Mouse (Mus musculus) forebrain, embryonic 11.5 days (tissue): Measurements from ENCODE around the gene Igflr1. TPM values are rescaled to one million over a fixed set of nuclear protein-coding genes. Genes with fewer than 3 reads are reported as not detected.
A peak's percentile ranks its signal among the peaks of the same experiment; 100 is the strongest.

Experiments
- ATAC-seq: fragments of 200-750 bp; cut with Nextera tagmentation; replicated peaks from 2 replicates; pipeline ENCODE4 v1.8.0; 2017; ENCODE audit warnings: moderate TSS enrichment; ENCODE audit not compliant: low FRiP score
- DNase-seq: peaks from one replicate; pipeline ENCODE4 v3.0.0-alpha.2; 2017; ENCODE audit warnings: low spot score
- H3K27ac ChIP-seq: fragments of 300-500 bp; sonication (generic); 2 replicates; pipeline ENCODE4 v1.5.1; 2014; ENCODE audit warnings: low read depth, low read length
- H3K27me3 ChIP-seq: fragments of 300-500 bp; sonication (generic); 2 replicates; pipeline ENCODE4 v1.6.1; 2014; ENCODE audit warnings: mild to moderate bottlenecking, low read length, mixed read lengths; ENCODE audit not compliant: control insufficient read depth, insufficient read depth
- H3K36me3 ChIP-seq: fragments of 300-500 bp; sonication (generic); 2 replicates; pipeline ENCODE4 v1.6.1; 2014; ENCODE audit warnings: mild to moderate bottlenecking, low read length, moderate library complexity, mixed read lengths; ENCODE audit not compliant: control insufficient read depth, insufficient read depth
- H3K4me1 ChIP-seq: fragments of 300-500 bp; sonication (generic); replicated peaks from 2 replicates; pipeline ENCODE4 v1.6.1; 2014; ENCODE audit warnings: low read length, mixed read lengths; ENCODE audit not compliant: control insufficient read depth, insufficient read depth
- H3K4me2 ChIP-seq: fragments of 300-500 bp; sonication (generic); 2 replicates; pipeline ENCODE4 v1.6.1; 2014; ENCODE audit warnings: low read depth, mild to moderate bottlenecking, low read length, moderate library complexity, mixed read lengths; ENCODE audit not compliant: severe bottlenecking
- H3K4me3 ChIP-seq: fragments of 300-500 bp; sonication (generic); 2 replicates; pipeline ENCODE4 v1.5.1; 2014; ENCODE audit warnings: low read depth, low read length
- H3K9ac ChIP-seq: fragments of 300-500 bp; sonication (generic); 2 replicates; pipeline ENCODE4 v1.6.1; 2014; ENCODE audit warnings: low read length
- H3K9me3 ChIP-seq: fragments of 300-500 bp; sonication (generic); 2 replicates; pipeline ENCODE4 v1.6.1; 2016; ENCODE audit warnings: low read length, mixed read lengths; ENCODE audit not compliant: control insufficient read depth
- WGBS: fragments of 180-500 bp; shearing (Covaris S2); extraction: QIAGEN DNeasy Blood & Tissue Kit; methylation state at CpG from one replicate; pipeline ENCODE4 v1.1.7; 2014; 5-methylcytosine and 5-hydroxymethylcytosine counted together
- polyA plus RNA-seq: library from polyadenylated mRNA; unstranded; fragments of >200 nt; fragmentation: Nextera tagmentation; extraction: Ambion mirVana; gene quantifications from 2 replicates; pipeline ENCODE4 v1.2.1, GENCODE M21; 2014

Gene Igflr1
- polyA plus RNA-seq, 1 experiment from 2014 or later: 6.0 TPM

DNA sequence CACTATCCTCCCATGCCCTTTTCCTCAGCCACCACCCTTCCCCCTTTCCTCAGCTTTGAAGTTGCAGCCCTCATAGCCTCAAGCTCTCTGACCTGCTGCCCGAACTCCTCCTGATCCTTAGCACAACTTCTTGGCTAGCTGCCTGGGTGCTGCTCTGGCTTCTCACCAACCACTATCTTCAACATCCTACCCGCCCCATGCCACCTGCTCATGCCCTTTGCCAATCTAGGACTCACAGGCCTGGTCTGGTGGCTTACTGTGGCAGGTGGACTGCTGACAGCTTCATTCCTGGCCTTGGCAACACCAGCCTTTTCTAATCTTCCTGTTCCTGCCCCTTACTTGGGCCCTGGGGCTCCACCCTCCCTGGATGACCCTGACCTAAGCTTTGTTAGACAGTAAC is 7.7 kb downstream of the Igflr1 start:
- 91% methylated on average over 2 of the region's 2 CpGs for WGBS
- no peak overlapping the region for H3K9ac ChIP-seq
- ATAC-seq (no peak), DNase-seq (no peak)
- peaks cover 54% of the 10 kb centered on the region for H3K36me3 ChIP-seq
- H3K27me3 ChIP-seq: no peaks in the 10 kb centered on the region
- no peaks in the 10 kb centered on the region for H3K9me3 ChIP-seq
- no peak overlapping the region for H3K4me3 ChIP-seq
- H3K4me1 ChIP-seq: no peaks in the 10 kb centered on the region
- no peak overlapping the region for H3K27ac ChIP-seq
- no peak overlapping the region for H3K4me2 ChIP-seq

DNA sequence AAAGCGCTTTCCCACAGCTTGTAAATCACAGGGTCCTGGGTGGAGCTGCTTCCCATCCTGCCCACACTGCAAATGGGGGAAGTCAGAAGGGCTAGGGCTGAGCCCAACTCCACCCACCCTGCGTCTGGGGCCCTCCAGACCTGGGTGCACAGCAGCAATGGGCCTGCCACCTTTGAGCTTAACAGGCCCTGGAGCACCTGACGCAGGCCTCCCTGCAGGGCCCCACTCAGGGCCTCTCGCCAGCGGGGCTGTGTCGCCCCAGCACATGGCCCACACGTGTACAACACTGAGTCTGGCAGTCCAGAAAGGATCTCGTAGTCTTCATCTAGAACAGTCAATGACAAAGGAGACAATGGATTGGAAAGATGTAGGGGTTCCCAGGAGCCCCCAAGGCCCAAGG is 14.7 kb downstream of the Igflr1 start:
- no peaks in the 10 kb centered on the region for H3K27me3 ChIP-seq

DNA sequence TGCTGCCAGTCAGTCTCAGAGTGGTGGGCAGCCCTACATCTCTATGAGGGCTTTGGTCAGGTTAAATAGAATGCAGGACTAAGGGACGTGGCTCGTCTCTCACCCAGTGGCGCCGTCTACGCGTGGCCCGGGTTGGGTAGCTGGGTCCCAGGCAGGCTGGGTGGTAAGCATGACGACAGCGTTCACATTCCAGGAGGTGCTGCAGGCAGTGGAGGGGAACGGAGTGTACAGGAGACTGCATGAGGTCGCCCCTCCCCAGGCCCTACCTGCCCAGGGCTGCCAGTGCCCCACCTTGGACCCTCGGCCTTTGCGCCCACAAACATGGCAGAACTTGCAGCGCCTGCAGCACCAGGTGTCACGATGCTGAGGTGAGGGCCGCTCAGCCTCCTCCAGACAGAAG is 16.3 kb downstream of the Igflr1 start:
- ATAC-seq: no peak
- peaks cover 45% of the 10 kb centered on the region for H3K36me3 ChIP-seq
- 96% methylated on average over 16 of the region's 16 CpGs for WGBS
- no peak overlapping the region for H3K4me3 ChIP-seq
- DNase-seq: no peak
- no peak overlapping the region for H3K4me2 ChIP-seq
- no peak overlapping the region for H3K9ac ChIP-seq
- no peak overlapping the region for H3K27ac ChIP-seq
- H3K27me3 ChIP-seq: no peaks in the 10 kb centered on the region
- H3K4me1 ChIP-seq: no peaks in the 10 kb centered on the region; the same call in 1 of the 2 replicates
- H3K9me3 ChIP-seq: no peaks in the 10 kb centered on the region

More for the DNA sequence above, 14.7 kb downstream of the Igflr1 start:
- Histone ChIP-seq H3K9ac (no peak overlapping the region), H3K36me3 (peaks cover 55% of the 10 kb centered on the region), H3K4me3 (no peak overlapping the region), H3K4me1 (no peaks in the 10 kb centered on the region), H3K9me3 (no peaks in the 10 kb centered on the region), H3K4me2 (no peak overlapping the region), H3K27ac (no peak overlapping the region)
- DNase-seq (no peak), ATAC-seq (no peak)
- 95% methylated on average over 8 of the region's 8 CpGs for WGBS

DNA sequence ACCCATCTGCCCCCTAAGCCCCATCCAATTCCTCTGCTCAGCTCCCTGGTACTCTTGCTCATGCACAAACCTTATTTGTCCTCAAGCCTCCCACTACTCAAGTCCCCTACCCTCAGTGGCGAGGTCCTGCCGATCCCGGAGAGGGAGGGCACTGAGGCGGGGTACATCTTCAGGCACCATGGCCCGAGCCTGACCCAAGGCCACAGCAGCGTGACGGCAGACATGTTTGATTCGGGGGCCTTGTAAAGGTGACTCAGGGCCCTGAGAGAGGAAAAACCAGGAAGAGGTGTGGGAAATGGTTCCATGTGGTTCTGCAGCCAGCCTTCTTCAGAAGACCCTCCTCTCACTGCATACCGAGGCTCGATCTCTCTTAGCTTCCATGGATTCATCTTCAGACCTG is 19.1 kb downstream of the Igflr1 start:
- H3K4me1 ChIP-seq: peaks cover 8% of the 10 kb centered on the region; the same call in 1 of the 2 replicates
- H3K27ac ChIP-seq: no peak overlapping the region
- peaks cover 30% of the 10 kb centered on the region for H3K36me3 ChIP-seq
- H3K4me2 ChIP-seq: no peak overlapping the region
- 90% methylated on average over 10 of the region's 10 CpGs for WGBS
- H3K27me3 ChIP-seq: no peaks in the 10 kb centered on the region
- DNase-seq (no peak), ATAC-seq (no peak)
- no peak overlapping the region for H3K4me3 ChIP-seq
- no peaks in the 10 kb centered on the region for H3K9me3 ChIP-seq
- no peak overlapping the region for H3K9ac ChIP-seq

DNA sequence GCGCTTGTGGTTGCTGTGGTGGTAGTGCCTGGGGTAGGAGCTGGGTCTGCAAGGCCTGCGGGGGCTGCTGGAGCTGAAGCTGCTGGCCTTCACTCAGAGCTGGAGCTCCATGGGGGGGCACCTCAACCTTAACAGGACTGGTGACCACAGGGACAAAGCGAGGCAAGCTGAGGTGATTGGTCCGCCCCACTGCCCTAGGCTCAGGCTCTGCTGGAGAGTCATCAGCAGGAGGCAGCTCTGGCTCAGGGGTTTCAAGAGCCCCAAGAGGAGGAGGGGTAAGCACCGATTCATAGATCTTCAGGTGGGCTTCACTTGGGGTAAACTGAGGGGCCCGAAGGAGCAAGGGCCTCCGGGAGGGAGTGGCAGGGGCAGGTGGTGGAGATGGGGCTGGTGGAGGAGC is 19.9 kb downstream of the Igflr1 start:
- no peak overlapping the region for H3K27ac ChIP-seq
- no peak overlapping the region for H3K4me2 ChIP-seq
- DNase-seq: no peak
- H3K9ac ChIP-seq: no peak overlapping the region
- no peak overlapping the region for H3K4me3 ChIP-seq
- no peaks in the 10 kb centered on the region for H3K27me3 ChIP-seq
- ATAC-seq: no peak
- H3K4me1 ChIP-seq: peaks cover 8% of the 10 kb centered on the region
- no peaks in the 10 kb centered on the region for H3K9me3 ChIP-seq
- whole genome bisulfite sequencing: 93% methylated on average over 7 of the region's 7 CpGs
- peaks cover 23% of the 10 kb centered on the region for H3K36me3 ChIP-seq

DNA sequence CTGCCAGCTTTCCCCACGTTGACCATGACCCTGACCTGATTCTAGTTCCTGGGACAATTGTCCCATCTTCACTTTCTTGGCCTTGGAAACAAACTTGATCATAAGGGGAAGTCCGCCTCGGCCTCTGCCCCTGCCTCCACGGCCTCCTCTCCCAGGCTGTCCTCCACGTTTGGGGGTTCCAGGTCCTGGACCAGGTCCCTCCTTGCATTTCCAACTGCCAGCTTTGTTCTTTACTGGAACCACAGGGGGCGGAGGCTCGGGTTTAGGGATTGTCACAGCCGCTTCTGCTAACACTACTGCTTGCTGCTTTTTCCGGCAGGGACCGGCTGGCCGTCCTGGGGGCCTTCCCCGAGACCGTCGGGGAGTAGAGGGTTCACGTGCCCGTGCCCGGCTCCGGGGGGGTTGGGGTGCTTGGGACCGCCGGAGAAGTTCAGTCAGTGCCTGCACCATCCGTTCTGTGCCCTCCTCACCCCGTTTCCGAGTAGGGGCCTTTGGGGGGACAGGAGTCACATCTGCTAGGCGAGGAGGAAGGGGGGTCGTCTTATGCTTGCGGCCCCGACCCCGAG is 21.3 kb downstream of the Igflr1 start:
- no peak overlapping the region; the same call in 1 of the 2 replicates for H3K9ac ChIP-seq
- peaks cover 8% of the 10 kb centered on the region for H3K4me1 ChIP-seq
- ATAC-seq (no peak), DNase-seq (no peak)
- 90% methylated on average over 28 of the region's 28 CpGs for WGBS
- no peaks in the 10 kb centered on the region for H3K27me3 ChIP-seq
- H3K9me3 ChIP-seq: no peaks in the 10 kb centered on the region
- H3K4me2 ChIP-seq: no peak overlapping the region; the same call in 1 of the 2 replicates
- peaks cover 14% of the 10 kb centered on the region for H3K36me3 ChIP-seq
- no peak overlapping the region for H3K27ac ChIP-seq
- H3K4me3 ChIP-seq: no peak overlapping the region; the same call in 1 of the 2 replicates

DNA sequence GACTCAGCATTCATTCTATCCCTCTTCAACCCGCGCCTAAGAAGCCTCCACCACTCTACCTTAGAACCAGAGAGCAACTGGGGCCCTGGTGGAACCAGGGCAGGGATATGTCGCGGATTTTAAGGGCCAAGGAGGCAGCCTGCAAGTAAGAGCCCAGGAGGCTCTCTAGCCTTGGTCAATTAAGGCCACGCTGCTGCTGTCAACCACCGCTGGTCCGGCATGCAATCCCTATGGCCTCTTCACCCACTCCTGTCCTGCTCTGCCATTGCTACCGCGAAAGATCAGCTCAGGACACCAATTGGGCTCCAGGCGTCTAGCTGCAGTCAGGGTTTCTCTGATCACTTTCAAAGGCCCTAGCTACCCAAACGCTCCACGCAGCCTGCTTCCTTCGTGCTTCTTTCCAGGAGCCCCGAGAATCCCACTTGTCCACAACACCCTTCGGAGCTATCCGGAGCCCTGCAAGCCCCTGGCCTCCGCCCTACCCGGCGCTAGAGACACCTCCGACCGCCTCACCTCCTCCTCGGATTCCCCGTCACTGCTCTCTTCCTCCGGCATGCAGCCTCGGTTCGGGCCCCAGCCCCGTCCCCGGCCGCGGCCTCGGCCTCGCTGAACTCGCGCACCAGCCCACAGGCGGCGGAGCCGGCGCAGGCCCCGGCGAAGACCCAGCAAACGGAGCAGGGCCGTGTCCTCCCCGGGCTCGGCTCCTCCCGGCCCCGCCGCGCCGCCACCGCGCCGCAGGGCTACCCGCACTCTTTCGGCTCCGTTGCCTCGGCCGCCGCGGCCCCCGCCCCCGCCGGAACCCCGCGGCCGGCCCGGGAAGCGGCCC is 22.8 kb downstream of the Igflr1 start:
- Histone ChIP-seq H3K27me3 (no peaks in the 10 kb centered on the region), H3K36me3 (peaks cover 11% of the 10 kb centered on the region; the same call in 1 of the 2 replicates), H3K27ac (peak overlapping the region; percentile 85), H3K4me3 (peak overlapping the region; percentile 96), H3K4me1 (peaks cover 8% of the 10 kb centered on the region), H3K9ac (peak overlapping the region; percentile 99), H3K9me3 (no peaks in the 10 kb centered on the region), H3K4me2 (peak overlapping the region; percentile 93)
- DNase-seq: peak; percentile 79
- peak; percentile 50 for ATAC-seq
- WGBS: under 1% methylated on average over 60 of the region's 67 CpGs

DNA sequence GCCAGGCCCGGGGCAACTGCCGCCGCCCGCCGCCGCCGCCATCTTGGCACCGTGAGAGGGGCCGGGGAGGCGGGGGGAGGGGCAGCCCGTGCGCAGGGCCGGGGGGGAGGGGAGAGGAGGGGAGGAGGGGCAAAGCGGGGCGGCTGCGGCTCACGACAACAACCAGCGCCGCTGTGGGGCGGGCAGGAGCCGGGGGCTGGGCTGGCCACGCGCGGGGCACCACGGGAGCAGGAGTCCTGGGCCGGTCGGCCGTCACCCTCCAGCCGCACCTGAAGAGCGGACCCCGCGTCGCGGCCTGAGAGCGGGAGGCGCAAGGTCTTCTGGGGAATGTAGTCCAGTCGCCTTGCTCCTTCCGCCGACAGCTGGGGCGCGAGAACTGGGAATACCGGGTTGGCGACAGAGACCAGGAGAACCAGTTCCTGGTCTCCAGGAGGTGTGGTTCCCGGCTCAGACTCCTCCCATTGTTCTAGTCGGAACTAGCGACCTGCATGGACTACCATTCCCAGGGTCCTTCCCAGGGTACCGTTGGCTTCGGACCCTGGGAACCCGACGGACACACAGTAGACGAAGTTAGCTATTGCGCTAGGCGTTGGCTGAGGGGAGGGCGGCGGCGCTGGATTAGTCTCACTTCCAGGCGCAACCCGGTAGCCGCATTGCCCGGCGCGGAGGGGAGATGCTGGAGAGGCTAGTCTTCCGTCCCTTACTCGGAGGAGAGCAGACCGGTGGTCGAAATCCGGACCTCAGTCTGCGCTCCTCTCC is 23.6 kb downstream of the Igflr1 start, which contains the start of gene Kmt2b:
Kmt2b (minus strand) TSS at position 51 of the 759 bp plus-strand sequence.
- H3K27ac ChIP-seq: peak within 1 kb of the TSS; percentile 85
- peak within 1 kb of the TSS; percentile 93 for H3K4me2 ChIP-seq
- peak; percentile 95 for ATAC-seq
- peaks cover 8% of the 10 kb centered on the region for H3K4me1 ChIP-seq
- H3K36me3 ChIP-seq: peaks cover 9% of the 10 kb centered on the region; the same call in 1 of the 2 replicates
- no peaks in the 10 kb centered on the region for H3K9me3 ChIP-seq
- under 1% methylated on average over 48 of the region's 68 CpGs for WGBS
- H3K4me3 ChIP-seq: peak within 1 kb of the TSS; percentile 96
- peak within 1 kb of the TSS; percentile 99 for H3K9ac ChIP-seq
- H3K27me3 ChIP-seq: no peaks in the 10 kb centered on the region
- DNase-seq: peak; percentile 99
